Mouse (Mus musculus) left cerebral cortex, adult 18-20 months (tissue): ENCODE measurements around the gene Med24. TPM values are rescaled to one million over a fixed set of nuclear protein-coding genes. Genes with fewer than 3 reads are reported as not detected.
A peak's percentile ranks its signal among the peaks of the same experiment; 100 is the strongest.
"Not testable (repeated sequence)": the region's sequence is repeated elsewhere in the genome, so short reads cannot be mapped to it uniquely, and the experiment has no call there.

Experiments used
- DNase-seq, 2 experiments: peaks; one replicate each; pipeline ENCODE4 v3.0.0; 2021 to 2022; ENCODE audit warnings: low spot score in 2 of 2, mixed read lengths in 1 of 2
- total RNA-seq, 2 experiments: library from RNA; stranded (reverse); gene quantifications; 2 replicates each; pipeline ENCODE4 v1.2.3; 2021

Gene Med24
- total RNA-seq, 2 experiments from 2014 or later: 108 to 127 TPM

DNA sequence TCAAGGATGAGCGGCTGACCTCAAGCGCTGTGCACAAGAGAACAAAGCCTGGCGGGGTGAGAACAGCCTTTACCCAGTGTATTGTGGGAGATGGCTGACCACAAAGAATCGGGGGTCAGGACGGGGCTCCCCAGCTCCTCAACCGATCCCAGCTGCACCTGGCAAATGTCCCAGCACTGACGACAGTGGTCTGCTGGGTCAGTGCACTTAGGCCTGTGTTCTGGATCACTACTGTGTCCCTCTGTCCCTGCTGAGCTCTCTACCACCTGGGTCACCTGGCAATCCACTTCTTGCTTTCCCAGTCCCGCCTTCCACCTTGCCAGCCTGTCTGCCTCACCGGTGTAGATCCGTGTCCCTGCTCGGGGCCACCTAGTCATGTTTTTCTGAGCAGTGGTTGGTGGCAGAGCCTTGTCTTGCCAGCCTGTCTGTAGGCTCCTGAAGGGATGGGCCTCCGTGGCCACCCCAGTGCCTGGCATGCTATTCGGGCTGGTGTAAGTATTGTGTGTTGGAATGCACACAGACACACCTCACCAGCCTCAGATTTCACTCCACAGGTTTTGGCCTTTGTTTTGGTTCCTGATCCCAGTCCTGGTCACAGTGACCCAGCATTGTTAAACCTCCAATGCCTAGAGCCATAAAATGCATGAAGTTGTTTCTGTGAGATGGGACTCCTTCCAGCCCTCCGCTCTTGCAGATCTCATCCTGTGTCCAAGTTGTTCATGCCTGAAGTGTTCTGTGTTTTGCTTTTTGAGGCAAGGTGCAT lies 32.6 kb downstream of the Med24 start:
- DNase-seq: no peak

DNA sequence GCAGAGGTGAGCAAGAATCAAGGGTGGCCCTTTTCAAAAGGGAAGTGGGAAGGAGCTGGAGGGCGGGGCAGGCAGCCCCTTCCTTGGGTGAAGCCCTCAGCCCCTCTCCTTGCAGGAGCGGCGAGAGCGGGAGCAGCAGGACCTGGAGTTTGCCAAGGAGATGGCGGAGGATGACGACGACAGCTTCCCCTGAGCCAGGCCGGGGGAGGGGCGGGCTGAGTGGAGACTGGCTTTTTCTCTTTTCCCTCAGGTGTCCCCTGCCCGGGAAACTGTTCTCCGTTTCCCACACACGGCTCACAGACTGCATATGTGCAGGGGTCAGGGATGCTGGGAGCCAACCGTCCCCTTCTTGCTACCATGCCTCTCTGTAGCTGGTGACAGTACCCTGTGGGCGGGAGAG lies 33.8 kb downstream of the Med24 start:
- DNase-seq: peak in 1 of 2 experiments; percentile 30

DNA sequence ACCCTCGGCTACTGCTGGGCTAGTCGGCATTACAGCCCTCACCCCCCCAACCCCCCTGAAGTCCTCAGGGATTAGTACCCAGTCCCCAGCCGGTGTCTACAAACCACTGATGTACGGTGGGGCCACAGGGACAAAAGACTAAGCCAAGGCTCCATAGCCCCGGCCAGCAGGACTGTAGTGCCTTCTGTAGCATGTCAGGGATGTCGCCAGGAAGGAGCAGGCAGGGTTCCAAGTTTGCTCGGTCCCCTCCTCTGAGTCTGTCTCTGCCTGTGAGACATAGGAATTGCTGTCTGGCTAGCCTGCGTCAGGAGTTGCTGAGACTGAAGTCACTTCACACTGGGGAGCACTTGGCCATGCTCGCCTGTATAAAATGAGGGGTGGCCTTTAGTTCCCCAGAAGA lies 34.9 kb downstream of the Med24 start:
- DNase-seq: no peak

GRCm38 (mm10) chr11:98693746-98694145 lies 35.5 kb downstream of the Med24 start:
- DNase-seq: no peak

DNA sequence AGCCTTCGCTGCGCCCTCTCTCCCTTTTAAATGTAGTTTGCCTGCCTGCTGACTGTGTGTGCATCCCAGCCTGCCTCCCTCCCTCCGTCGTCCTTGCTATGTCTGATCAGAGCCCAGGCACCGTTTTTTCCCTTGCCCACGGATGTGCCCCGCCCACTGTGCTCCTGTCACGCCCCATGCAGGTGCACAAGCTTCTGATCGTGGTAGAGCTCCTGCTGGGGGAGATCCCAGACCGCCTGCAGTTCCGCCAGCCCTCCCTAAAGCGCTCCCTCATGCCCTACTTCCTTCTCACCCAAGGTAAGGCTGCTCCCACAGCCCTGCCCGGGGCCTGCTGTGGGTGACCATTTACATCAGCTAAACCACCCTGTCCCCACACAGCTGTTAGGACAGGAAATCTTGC lies 36.0 kb downstream of the Med24 start:
- no peak for DNase-seq

- DNase-seq: no peak
Measured at GRCm38 (mm10) chr11:98688009-98688408, 41.2 kb downstream of the Med24 start.

DNA sequence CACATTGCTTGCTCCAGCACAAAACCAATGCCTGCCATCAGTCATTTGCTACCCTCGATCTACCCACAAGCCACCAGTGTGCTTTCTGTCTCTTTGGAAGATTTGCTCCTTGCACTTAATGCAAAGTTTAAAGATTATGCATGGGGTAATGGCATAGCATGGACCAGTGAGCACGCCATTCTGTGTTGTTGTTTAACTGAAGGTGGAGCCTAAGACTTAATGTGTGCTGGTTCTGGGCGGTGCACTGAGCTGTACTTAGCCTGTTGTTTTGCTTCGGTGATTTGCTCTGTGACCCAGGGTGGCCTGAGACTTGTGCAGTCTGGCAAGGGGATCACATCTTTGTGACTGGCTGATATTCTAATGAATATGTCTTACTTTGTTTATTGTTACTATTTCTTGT lies 42.3 kb downstream of the Med24 start:
- no peak for DNase-seq

DNA sequence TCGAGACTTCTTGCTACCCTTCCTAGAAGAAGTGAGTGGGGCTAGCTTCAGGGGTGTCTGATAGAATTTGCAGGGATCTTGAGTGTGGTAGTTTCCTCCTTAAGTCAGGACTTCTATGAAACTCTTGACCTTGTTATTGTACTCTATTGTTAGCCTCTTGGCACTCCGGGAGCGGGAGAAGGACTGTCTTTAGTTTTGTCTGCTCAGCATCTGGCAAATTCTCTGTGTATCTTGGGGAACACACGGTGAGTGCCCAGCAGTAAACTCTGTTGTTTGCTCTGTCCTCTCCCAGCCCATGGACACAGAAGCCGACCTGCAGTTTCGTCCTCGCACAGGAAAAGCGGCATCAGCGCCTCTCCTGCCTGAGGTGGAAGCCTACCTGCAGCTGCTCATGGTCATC lies 43.6 kb downstream of the Med24 start:
- DNase-seq: no peak

DNA sequence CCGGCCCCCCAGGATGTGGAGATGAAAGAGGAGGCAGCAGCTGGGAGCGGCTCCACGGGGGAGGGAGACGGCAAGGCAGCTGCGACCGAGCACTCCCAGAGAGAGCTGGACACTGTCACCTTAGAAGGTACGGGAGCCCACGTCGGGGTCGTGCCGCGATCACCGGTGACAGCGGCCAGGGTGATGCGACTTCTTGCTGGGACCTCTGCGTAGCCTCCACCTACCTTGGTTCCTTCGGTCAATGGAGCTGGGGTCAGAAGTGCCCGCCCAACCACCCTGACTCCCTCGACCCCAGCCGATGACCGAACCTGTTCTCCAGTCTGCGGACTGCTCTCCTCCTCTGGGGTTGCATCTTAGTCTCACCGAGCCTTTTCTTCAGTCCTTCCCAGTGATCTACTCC lies 46.4 kb downstream of the Med24 start:
- DNase-seq: no peak

GRCm38 (mm10) chr11:98681786-98682745 lies 47.2 kb downstream of the Med24 start, which contains the start of gene Psmd3:
Gene Psmd3 (plus strand): TSS chr11:98682554.
- peak; percentile 98 to 99 for DNase-seq

- DNase-seq: no peak
Measured at GRCm38 (mm10) chr11:98681186-98681585, 48.0 kb downstream of the Med24 start.

DNA sequence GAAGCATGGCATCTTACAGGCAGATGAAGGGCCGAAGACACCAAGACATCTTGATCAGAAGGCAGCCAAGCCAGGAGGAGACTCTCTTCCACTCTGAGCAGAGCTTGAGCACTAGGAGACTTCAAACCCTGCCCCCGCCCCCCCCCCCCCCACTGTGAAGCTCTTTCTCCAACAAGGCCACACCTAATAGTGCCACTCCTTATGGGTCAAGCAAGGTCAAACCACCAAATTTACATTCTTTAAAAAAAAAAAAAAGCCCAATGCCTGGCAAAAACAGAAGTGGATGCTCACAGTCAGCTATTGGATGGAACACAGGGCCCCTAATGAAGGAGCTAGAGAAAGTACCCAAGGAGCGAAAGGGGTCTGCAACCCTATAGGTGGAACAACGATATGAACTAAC lies 48.6 kb downstream of the Med24 start:
- not testable (repeated sequence) for DNase-seq

DNA sequence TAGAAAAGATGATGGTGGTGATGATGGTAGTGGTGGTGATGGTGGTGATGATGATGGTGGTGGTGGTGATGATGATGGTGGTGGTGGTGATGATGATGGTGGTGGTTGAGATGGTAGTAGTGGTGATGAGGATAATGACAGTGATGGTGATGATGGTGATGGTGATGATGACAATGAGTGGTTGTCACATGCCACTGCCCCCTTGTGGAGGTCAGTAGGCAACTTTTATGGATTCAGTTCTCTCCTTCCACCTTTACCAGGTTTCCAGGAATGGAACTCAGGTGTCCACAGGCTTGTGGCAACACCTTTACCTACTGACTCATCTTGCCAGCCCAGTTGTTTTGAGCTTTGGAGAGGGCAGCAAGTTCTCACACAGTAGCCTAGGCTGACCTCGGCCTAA lies 49.2 kb downstream of the Med24 start:
- no peak for DNase-seq

GRCm38 (mm10) chr11:98675829-98676363 lies 53.3 kb downstream of the Med24 start:
- DNase-seq: no peak

DNA sequence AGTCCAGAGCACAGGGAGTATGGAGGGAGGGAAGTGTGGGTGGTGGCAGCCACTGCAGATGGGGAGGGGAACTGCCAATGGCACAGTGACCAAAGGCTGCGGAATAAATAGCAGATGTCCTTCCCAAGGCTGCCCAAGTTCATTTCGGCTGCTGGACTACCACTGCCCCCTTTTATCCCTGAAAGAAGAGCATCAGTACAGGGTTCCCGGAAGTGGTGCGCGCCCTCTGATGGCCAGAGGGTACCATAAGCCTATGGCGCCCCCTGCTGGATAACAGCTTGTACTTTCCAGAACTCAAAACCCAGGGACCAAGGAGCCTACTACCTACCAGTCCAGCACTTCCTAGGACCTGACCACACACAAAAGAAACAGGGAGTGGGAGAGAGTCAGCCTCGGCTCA lies 56.1 kb downstream of the Med24 start:
- peak; percentile 42 to 45 for DNase-seq

- no peak for DNase-seq
Measured at GRCm38 (mm10) chr11:98672482-98672881, 56.8 kb downstream of the Med24 start.

- DNase-seq: no peak
Measured at GRCm38 (mm10) chr11:98671857-98672256, 57.4 kb downstream of the Med24 start.

- no peak for DNase-seq
Measured at GRCm38 (mm10) chr11:98671284-98671815, 57.9 kb downstream of the Med24 start.

- no peak for DNase-seq
Measured at GRCm38 (mm10) chr11:98668984-98669383, 60.3 kb downstream of the Med24 start.

DNA sequence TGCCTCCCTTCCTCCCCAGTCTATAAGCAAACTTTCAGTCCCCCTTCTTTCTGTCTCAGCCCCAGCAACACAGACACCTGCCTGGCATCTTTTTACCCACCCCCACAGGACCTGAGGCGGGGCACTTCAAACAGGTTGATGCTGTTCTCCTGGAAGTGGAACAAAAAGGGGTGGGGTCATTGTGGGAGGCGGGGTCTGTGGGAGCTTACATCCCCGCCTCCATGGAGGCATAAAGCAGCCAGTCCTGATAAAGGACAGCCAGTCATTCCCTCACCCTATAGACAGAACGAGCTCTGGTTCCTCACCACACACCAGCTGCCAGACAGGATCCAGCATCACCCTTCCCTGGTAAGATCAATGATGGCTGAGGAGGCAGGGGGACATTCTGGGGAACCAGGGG lies 65.1 kb downstream of the Med24 start, which contains the start of gene Gsdma:
Gene Gsdma (plus strand): TSS at position 261 of the 400 bp plus-strand sequence.
- no peak for DNase-seq

- peak; percentile 32 to 41 for DNase-seq
Measured at GRCm38 (mm10) chr11:98660517-98660916, 68.7 kb downstream of the Med24 start.
